Mouse (Mus musculus) gastrocnemius, adult 2 months (tissue): ENCODE data around the gene Vamp1. TPM values are rescaled to one million over a fixed set of nuclear protein-coding genes. Genes with fewer than 3 reads are reported as not detected.

Experiments
- DNase-seq: peaks from one replicate; pipeline ENCODE4 v3.0.0; 2022
- H3K27ac ChIP-seq: fragments of 200-600 bp; 2 replicates; pipeline ENCODE4 v1.8.1; 2022; ENCODE audit warnings: mild to moderate bottlenecking
- H3K4me3 ChIP-seq: fragments of 200-600 bp; 2 replicates; pipeline ENCODE4 v1.8.1; 2022; ENCODE audit warnings: mild to moderate bottlenecking, moderate library complexity
- CTCF ChIP-seq: fragments of 200-600 bp; IDR thresholded peaks from 2 replicates; pipeline ENCODE4 v1.8.1; 2022; ENCODE audit warnings: antibody characterized with exemption, mild to moderate bottlenecking, moderate library complexity
- intact Hi-C: fragments of 180-260 bp; cut with DNase I; formaldehyde crosslinking; loops from one replicate; pipeline ENCODE4 v1.15.1; 2025
- total RNA-seq, 2 experiments: library from RNA; stranded (reverse); gene quantifications; 2 replicates each; pipeline ENCODE4 v1.2.3; 2021

The Vamp1 gene
- total RNA-seq, 2 experiments from 2014 or later, result 14.3 to 16.0 TPM

- intact Hi-C loops, result loop anchor here (1.0 kb wide), 1 partner anchor 24 kb away; no protein-coding TSS in a partner anchor
- Histone ChIP-seq H3K27ac (peak within 1 kb of the TSS; percentile 97), H3K4me3 (peak within 1 kb of the TSS; percentile 80)
- peak; percentile 23; the same call in 1 of the 2 replicates for TF ChIP-seq CTCF
- DNase-seq, result peak; percentile 99
Measured at GRCm38 (mm10) chr6:125191332-125192015, 23.9 kb upstream of the Vamp1 start, which contains the start of the genes Ncapd2 and Mrpl51. Gene Ncapd2, minus strand, starts transcription at chr6:125191701. Gene Mrpl51, plus strand, starts transcription at chr6:125191801.

- intact Hi-C loops, result loop anchor here (1.0 kb wide), 1 partner anchor 25 kb away; no protein-coding TSS in a partner anchor
- TF ChIP-seq CTCF, result no peak
- H3K4me3 ChIP-seq, result peak overlapping the region; percentile 80
- H3K27ac ChIP-seq, result peak overlapping the region; percentile 97
- peak; percentile 96 for DNase-seq
Measured at GRCm38 (mm10) chr6:125192016-125192714, 23.2 kb upstream of the Vamp1 start.

- intact Hi-C loops, result loop anchor here (1.0 kb wide), 1 partner anchor 26 kb away; no protein-coding TSS in a partner anchor
- Histone ChIP-seq H3K27ac (peak overlapping the region; percentile 97), H3K4me3 (peak overlapping the region; percentile 80)
- TF ChIP-seq CTCF, result no peak
- DNase-seq, result no peak
Measured at GRCm38 (mm10) chr6:125192841-125193240, 22.5 kb upstream of the Vamp1 start.

- DNase-seq, result no peak
- intact Hi-C loops, result no loop called here
- Histone ChIP-seq H3K4me3 (peak overlapping the region; percentile 80), H3K27ac (peak overlapping the region; percentile 97)
- no peak for TF ChIP-seq CTCF
Measured at GRCm38 (mm10) chr6:125193390-125193789, 22.0 kb upstream of the Vamp1 start.

- intact Hi-C loops, result no loop called here
- TF ChIP-seq CTCF, result no peak
- peak overlapping the region; percentile 56; the same call in 1 of the 2 replicates for H3K27ac ChIP-seq
- no peak overlapping the region for H3K4me3 ChIP-seq
- DNase-seq, result no peak
Measured at GRCm38 (mm10) chr6:125195541-125196075, 19.7 kb upstream of the Vamp1 start.

- DNase-seq, result no peak
- Histone ChIP-seq H3K27ac (peak overlapping the region; percentile 56; the same call in 1 of the 2 replicates), H3K4me3 (no peak overlapping the region)
- TF ChIP-seq CTCF, result no peak
- intact Hi-C loops, result no loop called here
Measured at GRCm38 (mm10) chr6:125196301-125196700, 19.1 kb upstream of the Vamp1 start.

GRCm38 (mm10) chr6:125197166-125197565 lies 18.2 kb upstream of the Vamp1 start:
- no peak for TF ChIP-seq CTCF
- no peak for DNase-seq
- intact Hi-C loops, result no loop called here
- Histone ChIP-seq H3K4me3 (no peak overlapping the region), H3K27ac (0 out of 2 replicates have a peak overlapping the region, but pooled peaks have one; percentile 32)

GRCm38 (mm10) chr6:125210436-125210835 lies 4.9 kb upstream of the Vamp1 start:
- no peak for DNase-seq
- 0 out of 2 replicates have a peak, but pooled peaks have one; percentile 5 for TF ChIP-seq CTCF
- Histone ChIP-seq H3K27ac (no peak overlapping the region), H3K4me3 (no peak overlapping the region)
- intact Hi-C loops, result no loop called here

- intact Hi-C loops, result no loop called here
- Histone ChIP-seq H3K27ac (no peak overlapping the region), H3K4me3 (no peak overlapping the region)
- no peak for TF ChIP-seq CTCF
- no peak for DNase-seq
Measured at GRCm38 (mm10) chr6:125212621-125213020, 2.7 kb upstream of the Vamp1 start.

GRCm38 (mm10) chr6:125213129-125213528 lies 2.2 kb upstream of the Vamp1 start:
- no peak for TF ChIP-seq CTCF
- Histone ChIP-seq H3K4me3 (no peak overlapping the region), H3K27ac (no peak overlapping the region)
- intact Hi-C loops, result no loop called here
- no peak for DNase-seq

- intact Hi-C loops, result no loop called here
- TF ChIP-seq CTCF, result no peak
Measured at GRCm38 (mm10) chr6:125213715-125214114, 1.6 kb upstream of the Vamp1 start.

GRCm38 (mm10) chr6:125216898-125217297 lies 1.5 kb downstream of the Vamp1 start:
- intact Hi-C loops, result no loop called here
- no peak overlapping the region for H3K27ac ChIP-seq
- TF ChIP-seq CTCF, result no peak
- no peak overlapping the region for H3K4me3 ChIP-seq
- DNase-seq, result no peak

More at GRCm38 (mm10) chr6:125213715-125214114, 1.6 kb upstream of the Vamp1 start:
- H3K4me3 ChIP-seq, result no peak overlapping the region
- no peak overlapping the region for H3K27ac ChIP-seq
- DNase-seq, result no peak

- no peak for TF ChIP-seq CTCF
- intact Hi-C loops, result no loop called here
- no peak overlapping the region for H3K4me3 ChIP-seq
- no peak overlapping the region for H3K27ac ChIP-seq
- no peak for DNase-seq
Measured at GRCm38 (mm10) chr6:125217899-125218298, 2.5 kb downstream of the Vamp1 start.
